Mouse (Mus musculus) neural tube, embryonic 14.5 days (tissue): ENCODE results near the gene Ap1m1. TPM values are rescaled to one million over a fixed set of nuclear protein-coding genes. Genes with fewer than 3 reads are reported as not detected.

ENCODE experiments used
- ATAC-seq: fragments of 200-750 bp; cut with Nextera tagmentation; 2 replicates; pipeline ENCODE4 v1.8.0; 2017; ENCODE audit warnings: low read depth, mild to moderate bottlenecking, moderate TSS enrichment, moderate library complexity
- H3K27ac ChIP-seq: fragments of 300-500 bp; sonication (generic); 2 replicates; pipeline ENCODE4 v1.5.1; 2014; ENCODE audit warnings: low read depth, mild to moderate bottlenecking, control low read depth, low read length, moderate library complexity, mixed read lengths
- H3K27me3 ChIP-seq: fragments of 300-500 bp; sonication (generic); 2 replicates; pipeline ENCODE4 v1.6.1; 2014; ENCODE audit warnings: low read length; ENCODE audit not compliant: control insufficient read depth, insufficient read depth
- H3K36me3 ChIP-seq: fragments of 300-500 bp; sonication (generic); 2 replicates; pipeline ENCODE4 v1.6.1; 2014; ENCODE audit warnings: low read length, mixed read lengths; ENCODE audit not compliant: control insufficient read depth, insufficient read depth
- H3K4me1 ChIP-seq: fragments of 300-500 bp; sonication (generic); 2 replicates; pipeline ENCODE4 v1.6.1; 2014; ENCODE audit warnings: low read length; ENCODE audit not compliant: control insufficient read depth, insufficient read depth
- H3K4me2 ChIP-seq: fragments of 300-500 bp; sonication (generic); 2 replicates; pipeline ENCODE4 v1.6.1; 2014; ENCODE audit warnings: mild to moderate bottlenecking, low read depth, low read length, control low read depth
- H3K4me3 ChIP-seq: fragments of 300-500 bp; sonication (generic); 2 replicates; pipeline ENCODE4 v1.5.1; 2014; ENCODE audit warnings: low read depth, low read length, control low read depth, mixed read lengths
- H3K9ac ChIP-seq: fragments of 300-500 bp; sonication (generic); replicated peaks from 2 replicates; pipeline ENCODE4 v1.6.1; 2014; ENCODE audit warnings: low read depth, mild to moderate bottlenecking, control low read depth, low read length, mixed read lengths
- H3K9me3 ChIP-seq: fragments of 300-500 bp; sonication (generic); 2 replicates; pipeline ENCODE4 v1.6.1; 2016; ENCODE audit warnings: low read length; ENCODE audit not compliant: control insufficient read depth
- WGBS: fragments of 180-500 bp; shearing (Covaris S2); extraction: QIAGEN DNeasy Blood & Tissue Kit; methylation state at CpG from one replicate; pipeline ENCODE4 v1.1.7; 2014; 5-methylcytosine and 5-hydroxymethylcytosine counted together
- polyA plus RNA-seq: library from polyadenylated mRNA; unstranded; fragments of >200 nt; fragmentation: Nextera tagmentation; extraction: Ambion mirVana; gene quantifications from 2 replicates; pipeline ENCODE4 v1.2.1, GENCODE M21; 2014

Ap1m1 gene
- polyA plus RNA-seq, 1 experiment from 2014 or later: 235 TPM

DNA sequence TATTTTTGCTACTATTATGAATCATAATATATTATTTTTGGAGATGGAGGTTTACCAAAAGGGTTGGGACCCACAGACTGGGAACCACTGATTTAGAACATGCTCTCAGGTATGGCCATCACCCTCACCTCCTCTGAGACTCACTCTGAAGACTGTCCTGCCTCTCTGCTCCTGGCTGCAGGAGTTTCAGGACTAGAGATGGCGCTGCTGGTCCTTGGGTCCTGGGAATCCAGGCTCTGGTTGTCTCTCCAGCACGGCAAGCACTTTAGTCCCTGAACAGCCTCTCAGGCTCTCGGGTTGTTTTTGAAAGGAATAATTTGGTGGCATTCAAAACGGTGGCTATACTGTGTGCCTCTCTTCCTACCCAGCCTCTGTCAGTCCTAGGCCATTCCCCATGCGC lies 22.1 kb downstream of the Ap1m1 start:
- Histone ChIP-seq H3K4me1 (no peaks in the 10 kb centered on the region), H3K36me3 (no peaks in the 10 kb centered on the region), H3K4me3 (no peak overlapping the region), H3K4me2 (no peak overlapping the region), H3K9me3 (no peaks in the 10 kb centered on the region), H3K27ac (no peak overlapping the region), H3K27me3 (no peaks in the 10 kb centered on the region), H3K9ac (no peak overlapping the region)
- 49% methylated on average over 5 of the region's 5 CpGs for WGBS
- no peak for ATAC-seq

DNA sequence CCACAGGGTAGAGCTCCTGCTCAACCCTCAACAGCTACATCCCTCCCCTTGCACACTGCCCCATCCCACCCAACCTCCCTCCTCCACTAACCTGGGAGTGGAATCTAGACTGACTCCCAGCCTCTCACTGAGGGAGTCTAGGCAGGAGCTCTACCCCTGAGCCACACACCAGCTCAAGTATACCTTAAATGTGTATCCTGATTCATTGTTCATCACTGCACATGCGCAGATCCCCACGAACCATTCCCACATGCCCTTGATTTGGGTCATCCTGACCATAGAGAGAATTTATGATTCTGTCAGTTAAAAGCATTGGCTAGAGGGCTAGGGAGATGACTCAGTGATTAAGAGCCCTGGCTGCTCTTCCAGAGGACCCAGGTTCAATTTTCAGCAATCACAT lies 22.9 kb downstream of the Ap1m1 start:
- 80% methylated on average over 2 of the region's 2 CpGs for WGBS
- Histone ChIP-seq H3K4me2 (no peak overlapping the region), H3K9me3 (no peaks in the 10 kb centered on the region), H3K36me3 (no peaks in the 10 kb centered on the region), H3K4me1 (no peaks in the 10 kb centered on the region), H3K27ac (no peak overlapping the region), H3K4me3 (no peak overlapping the region), H3K27me3 (no peaks in the 10 kb centered on the region), H3K9ac (no peak overlapping the region)
- no peak for ATAC-seq

DNA sequence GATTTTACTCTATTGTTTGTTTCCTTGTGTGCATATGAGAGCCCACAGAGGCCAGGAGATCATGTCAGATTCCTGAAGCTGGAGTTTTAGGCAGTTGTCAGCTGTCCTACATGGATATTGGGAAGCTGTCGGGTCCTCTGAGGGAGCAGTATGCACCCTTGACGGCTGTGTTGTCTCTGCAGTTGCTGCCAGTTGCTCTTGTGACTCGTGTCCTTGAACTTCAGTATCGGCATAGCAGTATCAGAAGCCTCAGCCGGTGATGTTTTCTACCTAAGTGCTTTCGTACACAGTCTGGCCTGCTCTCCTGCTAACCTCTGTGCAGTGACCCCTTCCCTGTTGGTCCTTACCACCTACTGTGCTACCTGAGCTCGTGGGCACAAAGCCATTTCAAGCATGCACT lies 23.6 kb downstream of the Ap1m1 start:
- no peak overlapping the region for H3K27ac ChIP-seq
- H3K36me3 ChIP-seq: no peaks in the 10 kb centered on the region

DNA sequence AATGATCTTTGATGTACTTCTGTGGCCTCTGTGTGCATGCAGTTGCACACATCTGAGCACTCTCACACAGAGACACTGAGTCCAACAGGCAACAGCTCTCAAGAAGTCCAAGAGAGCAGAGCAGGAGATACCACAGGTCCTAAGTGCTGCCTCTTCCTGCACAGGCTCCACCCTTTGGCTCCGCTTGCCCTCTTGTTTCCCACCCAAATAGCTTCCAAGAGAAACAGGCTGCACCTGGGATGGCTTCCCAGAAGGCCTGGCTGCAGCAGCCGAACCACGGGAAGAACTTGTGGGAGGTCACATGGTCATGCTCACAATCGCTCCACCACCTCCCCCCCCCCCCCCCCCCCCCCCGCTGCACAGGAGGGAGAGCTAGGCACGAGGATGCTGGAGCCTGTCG lies 25.5 kb downstream of the Ap1m1 start:
- Histone ChIP-seq H3K9me3 (no peaks in the 10 kb centered on the region), H3K4me2 (no peak overlapping the region), H3K27me3 (no peaks in the 10 kb centered on the region), H3K9ac (no peak overlapping the region), H3K4me1 (no peaks in the 10 kb centered on the region), H3K36me3 (no peaks in the 10 kb centered on the region), H3K27ac (no peak overlapping the region), H3K4me3 (no peak overlapping the region)
- no peak for ATAC-seq
- WGBS: 57% methylated on average over 5 of the region's 7 CpGs

More for the DNA sequence above, 23.6 kb downstream of the Ap1m1 start:
- no peaks in the 10 kb centered on the region for H3K4me1 ChIP-seq
- H3K4me2 ChIP-seq: no peak overlapping the region
- no peaks in the 10 kb centered on the region for H3K27me3 ChIP-seq
- no peak overlapping the region for H3K9ac ChIP-seq
- H3K9me3 ChIP-seq: no peaks in the 10 kb centered on the region
- no peak for ATAC-seq
- WGBS: 78% methylated on average over 7 of the region's 7 CpGs
- H3K4me3 ChIP-seq: no peak overlapping the region

DNA sequence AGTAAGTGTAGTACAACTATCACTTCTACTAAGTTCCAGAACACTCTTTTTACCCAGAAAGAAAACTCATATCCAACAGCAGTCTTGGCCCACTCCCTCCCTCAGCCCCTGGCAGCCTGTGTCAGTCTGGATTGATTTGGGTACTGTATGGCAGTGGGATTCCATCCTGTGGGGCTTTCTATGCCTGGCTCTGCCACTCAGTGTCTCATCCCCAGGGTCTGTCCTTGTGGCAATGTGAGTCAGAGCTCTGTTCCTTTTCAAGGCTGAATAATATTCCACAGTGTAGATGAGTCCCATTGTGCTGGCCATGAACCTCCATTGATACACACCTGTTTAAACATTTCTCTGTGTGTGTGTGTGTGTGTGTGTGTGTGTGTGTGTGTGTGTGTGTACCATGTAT lies 26.9 kb downstream of the Ap1m1 start:
- H3K9me3 ChIP-seq: no peaks in the 10 kb centered on the region
- no peaks in the 10 kb centered on the region for H3K4me1 ChIP-seq
- H3K27me3 ChIP-seq: no peaks in the 10 kb centered on the region
- no peaks in the 10 kb centered on the region for H3K36me3 ChIP-seq
- no peak overlapping the region for H3K27ac ChIP-seq
- no peak overlapping the region for H3K4me3 ChIP-seq
- no peak for ATAC-seq
- H3K9ac ChIP-seq: no peak overlapping the region
- no peak overlapping the region for H3K4me2 ChIP-seq

DNA sequence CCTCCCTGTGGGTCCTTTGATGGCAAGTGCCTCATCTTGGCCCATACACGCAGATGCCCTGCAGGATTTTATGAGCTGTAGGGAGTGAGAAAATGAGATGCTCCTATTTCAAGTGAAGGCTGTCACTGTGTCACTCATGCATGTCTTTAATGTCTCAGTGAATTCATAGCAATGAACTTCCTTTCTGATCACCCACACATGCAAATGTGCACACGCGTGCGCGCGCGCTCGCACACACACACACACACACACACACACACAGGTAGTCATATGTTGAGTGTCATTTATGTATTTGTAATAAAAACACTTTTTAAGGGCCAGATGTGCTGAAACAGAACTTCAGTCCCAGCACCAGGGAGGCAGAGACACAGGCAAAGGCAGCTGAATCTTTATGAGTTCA lies 27.3 kb downstream of the Ap1m1 start:
- Histone ChIP-seq H3K27ac (no peak overlapping the region), H3K36me3 (no peaks in the 10 kb centered on the region), H3K4me2 (no peak overlapping the region), H3K27me3 (no peaks in the 10 kb centered on the region), H3K4me1 (no peaks in the 10 kb centered on the region), H3K4me3 (no peak overlapping the region), H3K9ac (no peak overlapping the region), H3K9me3 (no peaks in the 10 kb centered on the region)
- no peak for ATAC-seq
- WGBS: 98% methylated on average over 8 of the region's 8 CpGs

DNA sequence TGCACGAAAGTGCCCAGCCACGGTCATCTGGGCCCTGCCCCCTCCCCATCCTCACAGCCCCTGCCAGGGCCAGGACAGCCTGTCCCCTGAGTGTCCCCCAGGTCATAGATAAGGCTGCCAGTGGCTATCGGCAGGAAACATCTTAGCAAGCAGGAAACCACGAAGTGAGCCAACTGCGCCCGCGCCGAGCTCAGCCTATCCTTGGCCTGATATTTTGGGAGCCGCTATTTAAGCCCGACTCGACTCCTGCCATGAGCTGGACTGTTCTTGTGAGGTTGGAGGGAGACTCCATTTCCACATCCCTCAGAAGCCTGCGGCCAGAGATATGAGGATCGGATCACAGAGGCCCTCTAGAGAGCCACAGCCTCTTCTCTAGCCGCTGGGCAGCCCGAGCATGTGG lies 28.5 kb downstream of the Ap1m1 start:
- no peaks in the 10 kb centered on the region for H3K4me1 ChIP-seq
- no peaks in the 10 kb centered on the region for H3K36me3 ChIP-seq
- H3K9ac ChIP-seq: no peak overlapping the region
- H3K4me3 ChIP-seq: no peak overlapping the region
- WGBS: 85% methylated on average over 15 of the region's 15 CpGs
- H3K9me3 ChIP-seq: no peaks in the 10 kb centered on the region
- no peak overlapping the region for H3K27ac ChIP-seq
- no peak; the same call in 1 of the 2 replicates for ATAC-seq
- H3K27me3 ChIP-seq: no peaks in the 10 kb centered on the region
- no peak overlapping the region for H3K4me2 ChIP-seq

DNA sequence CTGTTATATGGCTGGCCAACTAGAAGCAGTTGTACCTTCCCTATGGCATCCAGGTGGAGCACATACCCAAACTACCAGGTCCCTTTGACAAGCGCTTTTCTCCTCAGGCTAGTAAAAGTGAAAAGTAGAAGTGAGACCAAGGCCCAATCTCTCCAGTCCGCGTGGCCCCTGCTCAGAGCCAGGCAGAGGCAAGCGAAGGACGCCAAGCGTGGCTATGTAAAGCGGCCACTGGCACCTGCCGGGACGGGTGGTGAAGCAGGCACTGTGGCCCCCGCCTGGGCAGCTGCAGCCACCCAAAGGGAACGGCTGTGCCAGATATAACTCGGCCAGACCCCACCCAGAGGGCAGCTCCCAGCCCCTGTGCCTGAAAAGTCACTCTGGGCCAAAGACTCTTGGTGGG lies 30.8 kb downstream of the Ap1m1 start:
- no peak overlapping the region for H3K4me3 ChIP-seq
- 90% methylated on average over 12 of the region's 12 CpGs for WGBS
- ATAC-seq: no peak
- H3K9ac ChIP-seq: no peak overlapping the region
- no peaks in the 10 kb centered on the region for H3K4me1 ChIP-seq
- no peak overlapping the region for H3K27ac ChIP-seq
- H3K27me3 ChIP-seq: no peaks in the 10 kb centered on the region
- H3K4me2 ChIP-seq: no peak overlapping the region
- no peaks in the 10 kb centered on the region for H3K9me3 ChIP-seq
- no peaks in the 10 kb centered on the region for H3K36me3 ChIP-seq

DNA sequence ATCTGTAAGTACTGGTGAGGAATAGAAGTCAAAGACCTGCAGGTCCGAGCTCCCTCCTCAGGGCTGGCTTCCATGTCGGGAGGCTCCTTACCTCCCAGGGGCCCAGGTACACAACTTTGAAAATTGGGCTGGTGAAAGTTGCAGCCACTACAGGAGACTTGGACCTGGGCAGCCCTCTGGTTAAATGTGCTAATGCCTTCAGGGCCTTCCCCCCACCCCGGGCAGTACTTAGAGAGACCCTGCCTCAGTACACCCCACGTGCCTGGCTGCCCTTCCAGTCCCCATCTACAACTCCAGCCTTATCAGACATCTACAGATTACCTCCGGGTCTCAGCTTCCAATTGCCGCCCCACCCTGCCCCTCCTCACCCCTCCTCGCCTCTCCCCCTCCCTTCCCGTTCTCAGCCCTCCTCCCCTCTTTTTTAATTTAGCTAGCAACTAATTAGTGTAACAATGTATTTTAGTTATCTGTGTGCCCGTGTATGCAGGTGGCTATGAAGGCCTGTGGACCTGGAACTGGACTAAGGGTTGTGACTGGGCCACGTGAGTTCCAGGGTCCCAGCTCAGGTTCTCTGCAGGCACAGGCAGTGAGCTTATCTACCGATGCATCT lies 31.3 kb downstream of the Ap1m1 start:
- no peak overlapping the region for H3K4me2 ChIP-seq
- 79% methylated on average over 11 of the region's 11 CpGs for WGBS
- no peak for ATAC-seq

More for the DNA sequence above, 31.3 kb downstream of the Ap1m1 start:
- no peak overlapping the region for H3K4me3 ChIP-seq
- H3K9ac ChIP-seq: no peak overlapping the region
- H3K9me3 ChIP-seq: no peaks in the 10 kb centered on the region
- H3K27ac ChIP-seq: no peak overlapping the region
- no peaks in the 10 kb centered on the region for H3K4me1 ChIP-seq
- no peaks in the 10 kb centered on the region for H3K36me3 ChIP-seq
- no peaks in the 10 kb centered on the region for H3K27me3 ChIP-seq
